Mouse (Mus musculus): ENCODE data around the gene Syn3. TPM values are rescaled to one million over a fixed set of nuclear protein-coding genes. Genes with fewer than 3 reads are reported as not detected.
"Not testable (repeated sequence)": the region's sequence is repeated elsewhere in the genome, so short reads cannot be mapped to it uniquely, and the experiment has no call there.

The Syn3 gene
- polyA plus RNA-seq, 1 experiment = 7.5 TPM

DNA sequence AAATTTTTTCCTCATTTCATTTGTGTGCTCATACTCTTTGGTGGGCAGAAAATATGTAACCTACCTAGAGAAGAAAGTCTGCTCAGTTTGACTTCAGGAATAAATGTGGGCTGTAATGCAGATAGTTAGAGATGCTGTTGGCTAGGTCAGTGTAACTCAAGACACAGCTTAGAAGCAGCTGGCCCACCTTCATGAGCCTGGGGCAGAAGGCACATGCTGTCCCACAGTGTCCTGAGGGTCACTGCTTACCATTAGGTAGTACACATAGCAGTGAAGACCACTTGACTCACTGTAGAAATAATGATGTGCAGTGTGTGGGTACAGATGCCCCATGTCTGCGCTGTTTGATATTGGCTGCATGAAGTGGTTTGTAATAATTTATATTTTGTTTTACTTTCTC is 452.3 kb downstream of the Syn3 start:
- no peak overlapping the region for H3K4me3 ChIP-seq (ENCODE audit: insufficient read depth, low read length)
- H3K4me1 ChIP-seq (ENCODE audit: control insufficient read depth, insufficient read depth, low read length) = no peaks in the 10 kb centered on the region
- no peak overlapping the region for H3K27ac ChIP-seq (ENCODE audit: insufficient read depth, low read length)
- TF ChIP-seq POLR2A (IDR thresholded peaks at IDR 0.05; ENCODE audit: extremely low read depth, insufficient read depth, low read length) = no peak
- no peak for TF ChIP-seq CTCF (IDR thresholded peaks at IDR 0.05; ENCODE audit: extremely low read depth, insufficient read depth, low read length)

DNA sequence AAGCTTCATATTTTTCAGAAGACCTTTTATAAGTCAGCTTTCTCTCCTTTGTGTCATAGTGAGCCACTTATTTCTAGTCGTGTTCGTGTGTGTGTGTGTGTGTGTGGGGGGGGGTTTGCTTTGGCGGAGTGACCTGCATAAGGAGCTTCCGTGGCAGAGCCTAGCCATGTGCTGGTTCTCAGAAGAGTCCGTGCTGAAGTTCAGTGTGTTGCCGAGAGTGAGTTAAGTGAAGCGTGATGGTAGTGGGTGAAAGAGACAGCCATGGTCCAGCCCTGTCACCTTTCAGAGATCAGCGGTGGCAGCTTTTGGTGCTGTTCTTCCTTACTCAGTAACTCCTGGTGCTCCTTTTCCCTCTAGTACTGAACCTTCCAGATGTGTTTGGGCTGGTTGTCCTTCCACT is 454.6 kb downstream of the Syn3 start:
- no peak for TF ChIP-seq POLR2A (IDR thresholded peaks at IDR 0.05; ENCODE audit: extremely low read depth, insufficient read depth, low read length)
- no peak for TF ChIP-seq CTCF (IDR thresholded peaks at IDR 0.05; ENCODE audit: extremely low read depth, insufficient read depth, low read length)
- Histone ChIP-seq H3K27ac (ENCODE audit: insufficient read depth, low read length) (no peak overlapping the region), H3K4me3 (ENCODE audit: insufficient read depth, low read length) (no peak overlapping the region), H3K4me1 (ENCODE audit: control insufficient read depth, insufficient read depth, low read length) (no peaks in the 10 kb centered on the region)

DNA sequence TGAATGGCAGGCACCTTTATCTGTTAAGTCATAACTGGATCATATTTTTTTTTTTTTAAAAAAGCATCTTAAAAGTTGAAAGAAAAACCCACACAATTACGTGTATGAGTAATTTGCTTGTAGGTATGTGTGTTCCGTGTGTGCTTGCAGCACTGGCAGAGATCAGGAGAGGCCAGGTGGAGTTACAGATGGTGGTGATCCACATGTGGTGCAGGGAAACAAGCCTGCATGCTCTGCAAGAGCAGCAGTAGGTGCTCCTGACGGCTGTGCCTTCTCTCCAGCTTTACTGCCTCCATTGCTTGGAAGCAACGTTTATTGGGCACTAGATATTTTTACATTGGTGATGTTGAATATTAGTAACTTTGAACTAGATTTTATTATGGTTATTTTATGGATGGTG is 455.0 kb downstream of the Syn3 start:
- H3K4me3 ChIP-seq (ENCODE audit: insufficient read depth, low read length) = no peak overlapping the region
- no peak for TF ChIP-seq POLR2A (IDR thresholded peaks at IDR 0.05; ENCODE audit: extremely low read depth, insufficient read depth, low read length)
- no peak for TF ChIP-seq CTCF (IDR thresholded peaks at IDR 0.05; ENCODE audit: extremely low read depth, insufficient read depth, low read length)
- H3K4me1 ChIP-seq (ENCODE audit: control insufficient read depth, insufficient read depth, low read length) = no peaks in the 10 kb centered on the region
- no peak overlapping the region for H3K27ac ChIP-seq (ENCODE audit: insufficient read depth, low read length)

DNA sequence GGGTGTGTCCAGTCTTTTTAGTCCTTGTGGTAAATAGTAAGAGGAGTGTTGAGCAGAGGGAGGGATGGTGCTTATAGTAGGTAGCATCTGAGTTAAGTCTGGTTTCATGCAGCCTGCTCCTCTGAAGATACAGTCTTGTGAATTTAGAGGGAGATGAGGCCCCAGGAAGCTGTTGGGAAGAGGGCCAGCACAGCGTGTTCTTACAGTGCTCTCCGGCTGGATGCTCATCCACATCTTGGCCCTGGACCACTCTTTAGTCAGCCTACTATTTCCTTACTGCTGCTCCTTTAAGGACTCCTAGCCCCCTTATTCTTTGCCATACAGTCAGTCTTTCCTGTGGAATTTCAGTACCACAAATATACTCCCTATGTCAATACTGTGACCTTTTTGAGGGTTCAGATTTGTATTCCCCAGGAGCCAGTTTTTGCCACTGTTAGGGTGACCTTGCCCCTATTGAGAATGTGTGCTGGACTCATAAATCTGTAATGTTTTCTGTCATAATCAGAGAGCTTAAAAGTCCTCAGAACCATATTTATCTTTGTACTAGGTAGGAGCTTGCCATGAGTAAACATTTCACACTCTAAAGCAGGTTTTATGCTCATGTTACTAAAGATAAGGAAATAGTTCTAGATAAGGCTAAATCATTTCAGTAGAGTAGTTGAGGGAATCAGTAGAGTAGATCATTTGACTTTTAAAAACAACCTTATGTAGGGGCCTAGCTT is 464.5 kb downstream of the Syn3 start:
- no peak overlapping the region for H3K27ac ChIP-seq (ENCODE audit: insufficient read depth, low read length)
- no peak overlapping the region for H3K4me3 ChIP-seq (ENCODE audit: insufficient read depth, low read length)
- no peaks in the 10 kb centered on the region for H3K4me1 ChIP-seq (ENCODE audit: control insufficient read depth, insufficient read depth, low read length)
- TF ChIP-seq CTCF (IDR thresholded peaks at IDR 0.05; ENCODE audit: extremely low read depth, insufficient read depth, low read length) (no peak), POLR2A (IDR thresholded peaks at IDR 0.05; ENCODE audit: extremely low read depth, insufficient read depth, low read length) (no peak)

DNA sequence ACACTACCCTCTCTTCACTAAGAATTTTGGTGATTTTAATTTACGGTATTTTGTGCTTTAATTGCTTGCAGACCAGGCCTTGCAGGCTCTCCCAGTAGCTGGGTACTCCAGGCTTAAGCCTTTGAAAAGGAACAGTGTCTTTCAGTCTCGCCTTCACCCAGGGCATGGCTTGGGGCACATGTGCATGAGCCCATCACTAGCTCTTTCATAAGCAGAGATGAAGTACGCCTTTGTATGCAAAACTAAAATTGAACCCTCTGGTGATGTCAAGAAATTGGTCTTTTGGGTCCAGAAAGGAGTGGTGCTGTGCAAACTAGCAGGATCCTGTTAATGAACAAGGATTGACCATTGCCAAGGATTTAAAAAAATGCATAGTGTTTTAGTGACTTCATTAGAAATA is 466.2 kb downstream of the Syn3 start:
- no peak for TF ChIP-seq CTCF (IDR thresholded peaks at IDR 0.05; ENCODE audit: extremely low read depth, insufficient read depth, low read length)
- TF ChIP-seq POLR2A (IDR thresholded peaks at IDR 0.05; ENCODE audit: extremely low read depth, insufficient read depth, low read length) = no peak
- H3K27ac ChIP-seq (ENCODE audit: insufficient read depth, low read length) = peak overlapping the region; percentile 79; the same call in 1 of the 2 replicates

DNA sequence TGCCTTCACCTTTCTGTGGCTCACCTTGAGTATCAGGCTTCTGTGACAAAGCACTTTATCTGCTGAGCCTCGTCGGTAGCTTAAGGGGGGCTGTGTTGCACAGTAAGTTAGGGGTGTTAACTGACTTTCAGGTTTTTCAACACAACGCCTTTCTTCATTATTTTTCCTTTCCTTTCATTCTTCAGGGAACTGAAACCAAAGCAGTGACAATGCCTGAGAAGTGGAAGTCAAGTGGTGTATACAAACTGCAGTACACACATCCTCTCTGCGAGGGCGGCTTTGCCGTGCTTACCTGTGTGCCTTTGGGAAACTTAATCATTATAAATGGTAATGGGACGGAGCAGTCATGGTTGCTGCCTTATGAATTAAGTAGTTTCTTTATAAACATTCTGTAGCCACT is 468.0 kb downstream of the Syn3 start:
- Histone ChIP-seq H3K4me1 (ENCODE audit: control insufficient read depth, insufficient read depth, low read length) (no peaks in the 10 kb centered on the region; the same call in 1 of the 2 replicates), H3K4me3 (ENCODE audit: insufficient read depth, low read length) (no peak overlapping the region), H3K27ac (ENCODE audit: insufficient read depth, low read length) (no peak overlapping the region)
- no peak for TF ChIP-seq CTCF (IDR thresholded peaks at IDR 0.05; ENCODE audit: extremely low read depth, insufficient read depth, low read length)
- TF ChIP-seq POLR2A (IDR thresholded peaks at IDR 0.05; ENCODE audit: extremely low read depth, insufficient read depth, low read length) = no peak

More for the DNA sequence above, 466.2 kb downstream of the Syn3 start:
- Histone ChIP-seq H3K4me3 (ENCODE audit: insufficient read depth, low read length) (no peak overlapping the region), H3K4me1 (ENCODE audit: control insufficient read depth, insufficient read depth, low read length) (no peaks in the 10 kb centered on the region; the same call in 1 of the 2 replicates)

DNA sequence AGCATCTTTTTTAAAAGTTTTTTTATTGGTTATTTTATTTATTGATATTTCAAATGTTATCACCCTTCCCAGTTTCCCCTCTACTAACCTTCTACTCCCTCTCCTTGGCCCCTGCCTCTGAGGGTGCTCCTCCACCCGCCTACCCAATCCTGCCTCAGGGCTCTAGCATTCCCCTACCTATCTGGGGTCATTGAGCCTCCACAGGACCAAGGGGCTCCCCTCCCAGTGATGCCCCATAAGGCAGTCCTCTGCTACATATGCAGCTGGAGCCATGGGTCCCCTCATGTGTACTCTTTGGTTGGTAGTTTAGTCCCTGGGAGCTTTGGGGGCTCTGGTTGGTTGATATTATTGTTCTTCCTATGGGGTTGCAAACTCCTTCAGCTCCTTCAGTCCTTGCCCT is 471.9 kb downstream of the Syn3 start:
- not testable (repeated sequence) for H3K27ac ChIP-seq (ENCODE audit: insufficient read depth, low read length); H3K4me1 ChIP-seq (ENCODE audit: control insufficient read depth, insufficient read depth, low read length); H3K4me3 ChIP-seq (ENCODE audit: insufficient read depth, low read length)

DNA sequence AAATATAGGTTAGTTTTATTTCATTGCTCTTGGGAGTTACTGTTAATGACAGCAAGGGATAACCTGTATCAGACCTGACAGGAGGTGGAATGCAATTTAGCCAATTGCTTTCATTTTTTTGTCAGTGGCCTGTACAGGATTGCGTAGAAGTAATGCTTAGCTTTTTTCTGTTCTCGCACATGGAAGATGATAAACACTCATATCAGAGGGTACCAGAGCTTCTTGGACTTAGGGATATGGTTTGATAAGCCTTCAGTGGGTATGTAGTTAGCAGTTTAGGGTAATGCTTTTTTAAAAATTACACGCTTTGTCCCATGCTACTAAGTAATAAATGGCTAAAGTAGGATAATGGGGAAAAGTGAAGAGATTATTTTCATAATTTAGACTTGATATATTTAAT is 472.3 kb downstream of the Syn3 start:
- no peak for TF ChIP-seq CTCF (IDR thresholded peaks at IDR 0.05; ENCODE audit: extremely low read depth, insufficient read depth, low read length)
- no peak for TF ChIP-seq POLR2A (IDR thresholded peaks at IDR 0.05; ENCODE audit: extremely low read depth, insufficient read depth, low read length)
- H3K4me1 ChIP-seq (ENCODE audit: control insufficient read depth, insufficient read depth, low read length) = peaks cover 2% of the 10 kb centered on the region; the same call in 1 of the 2 replicates
- no peak overlapping the region for H3K4me3 ChIP-seq (ENCODE audit: insufficient read depth, low read length)
- no peak overlapping the region for H3K27ac ChIP-seq (ENCODE audit: insufficient read depth, low read length)

DNA sequence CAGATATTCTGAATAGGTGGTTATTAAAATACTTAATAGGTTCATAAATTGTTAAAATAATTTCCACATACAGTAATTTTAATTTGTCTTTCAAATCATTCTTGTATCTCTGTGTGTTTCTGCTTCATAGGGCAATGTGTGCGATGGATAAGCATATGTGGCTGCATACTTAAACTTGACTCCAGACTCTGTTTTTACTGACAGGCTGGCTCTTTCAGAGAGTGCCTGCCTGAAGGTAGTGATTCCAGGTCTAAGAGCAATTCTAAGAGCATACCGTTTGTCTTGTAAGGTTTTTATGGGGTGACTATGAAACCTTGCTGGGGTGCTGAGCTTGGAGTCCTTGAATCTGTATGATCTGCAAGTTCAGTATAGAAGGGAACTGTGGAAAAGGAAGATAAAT is 472.8 kb downstream of the Syn3 start:
- no peak overlapping the region for H3K27ac ChIP-seq (ENCODE audit: insufficient read depth, low read length)
- H3K4me1 ChIP-seq (ENCODE audit: control insufficient read depth, insufficient read depth, low read length) = peaks cover 2% of the 10 kb centered on the region; the same call in 1 of the 2 replicates
- TF ChIP-seq POLR2A (IDR thresholded peaks at IDR 0.05; ENCODE audit: extremely low read depth, insufficient read depth, low read length) = no peak
- no peak overlapping the region for H3K4me3 ChIP-seq (ENCODE audit: insufficient read depth, low read length)

DNA sequence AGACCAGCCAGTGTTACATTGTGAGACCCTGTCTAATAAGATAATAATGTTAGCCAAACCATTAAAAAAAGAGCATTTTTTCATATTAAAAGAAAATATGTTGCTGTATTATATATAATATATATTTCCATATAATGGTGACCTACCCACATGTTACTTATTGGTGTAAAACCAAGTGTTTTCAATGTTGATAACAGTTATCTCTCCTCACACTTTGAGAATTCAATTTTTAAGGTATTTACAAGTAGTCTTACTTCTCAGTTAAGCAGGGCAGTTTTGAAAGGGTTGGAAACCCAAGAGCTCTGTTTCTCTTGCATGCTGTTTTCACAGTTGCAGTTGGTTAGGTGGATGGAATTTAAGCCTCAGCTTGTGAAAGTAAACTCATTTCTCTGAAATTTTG is 475.5 kb downstream of the Syn3 start:
- Histone ChIP-seq H3K4me1 (ENCODE audit: control insufficient read depth, insufficient read depth, low read length) (0 out of 2 replicates have a peak, but pooled peaks cover 2% of the 10 kb centered on the region), H3K27ac (ENCODE audit: insufficient read depth, low read length) (no peak overlapping the region), H3K4me3 (ENCODE audit: insufficient read depth, low read length) (peak overlapping the region; percentile 88; the same call in 1 of the 2 replicates)
- no peak for TF ChIP-seq CTCF (IDR thresholded peaks at IDR 0.05; ENCODE audit: extremely low read depth, insufficient read depth, low read length)
- TF ChIP-seq POLR2A (IDR thresholded peaks at IDR 0.05; ENCODE audit: extremely low read depth, insufficient read depth, low read length) = no peak

Measured in cortical plate, adult 2 months (tissue).